Mouse (Mus musculus): ENCODE data around the gene Gm26602.
"Not testable (repeated sequence)": the region's sequence is repeated elsewhere in the genome, so short reads cannot be mapped to it uniquely, and the experiment has no call there.

Gm26602 gene

GRCm38 (mm10) chr10:79933145-79933679 lies 22.6 kb downstream of the Gm26602 start:
- no peak for DNase-seq (ENCODE audit: low read depth)

- no peak for DNase-seq (ENCODE audit: low read depth)
These were observed 23.2 kb downstream of the Gm26602 start for GRCm38 (mm10) chr10:79933861-79934260.

GRCm38 (mm10) chr10:79934272-79934721 lies 23.6 kb downstream of the Gm26602 start:
- no peak for DNase-seq (ENCODE audit: low read depth)

GRCm38 (mm10) chr10:79934794-79935569 lies 24.3 kb downstream of the Gm26602 start:
- DNase-seq (ENCODE audit: low read depth): no peak

GRCm38 (mm10) chr10:79936284-79936910 lies 25.7 kb downstream of the Gm26602 start:
- no peak for DNase-seq (ENCODE audit: low read depth)

GRCm38 (mm10) chr10:79936911-79937441 lies 26.3 kb downstream of the Gm26602 start:
- DNase-seq (ENCODE audit: low read depth): no peak

GRCm38 (mm10) chr10:79937775-79938526 lies 27.3 kb downstream of the Gm26602 start:
- no peak for DNase-seq (ENCODE audit: low read depth)

- DNase-seq (ENCODE audit: low read depth): no peak
These were observed 30.1 kb downstream of the Gm26602 start for GRCm38 (mm10) chr10:79940749-79941148.

- DNase-seq (ENCODE audit: low read depth): no peak
These were observed 32.3 kb downstream of the Gm26602 start for GRCm38 (mm10) chr10:79942988-79943387.

- no peak for DNase-seq (ENCODE audit: low read depth)
These were observed 32.8 kb downstream of the Gm26602 start for GRCm38 (mm10) chr10:79943471-79943901.

GRCm38 (mm10) chr10:79945507-79946234 lies 35.0 kb downstream of the Gm26602 start:
- DNase-seq (ENCODE audit: low read depth): no peak

GRCm38 (mm10) chr10:79946752-79947322 lies 36.2 kb downstream of the Gm26602 start:
- no peak for DNase-seq (ENCODE audit: low read depth)

- DNase-seq (ENCODE audit: low read depth): no peak
These were observed 36.8 kb downstream of the Gm26602 start for GRCm38 (mm10) chr10:79947502-79947901.

GRCm38 (mm10) chr10:79949873-79950272 lies 39.2 kb downstream of the Gm26602 start:
- no peak for DNase-seq (ENCODE audit: low read depth)

- no peak for DNase-seq (ENCODE audit: low read depth)
These were observed 40.0 kb downstream of the Gm26602 start for GRCm38 (mm10) chr10:79950661-79951060.

- DNase-seq (ENCODE audit: low read depth): no peak
These were observed 43.3 kb downstream of the Gm26602 start for GRCm38 (mm10) chr10:79953946-79954345.

- no peak for DNase-seq (ENCODE audit: low read depth)
These were observed 45.0 kb downstream of the Gm26602 start for GRCm38 (mm10) chr10:79955691-79956090.

- no peak for DNase-seq (ENCODE audit: low read depth)
These were observed 46.0 kb downstream of the Gm26602 start for GRCm38 (mm10) chr10:79956643-79957154.

GRCm38 (mm10) chr10:79958140-79958816 lies 47.6 kb downstream of the Gm26602 start:
- DNase-seq (ENCODE audit: low read depth): peak; percentile 68

- DNase-seq (ENCODE audit: low read depth): not testable (repeated sequence)
These were observed 48.8 kb downstream of the Gm26602 start for GRCm38 (mm10) chr10:79959412-79959811.

All from c-Kit-positive CD71-positive TER-119-negative erythroid progenitor cells, embryonic 14.5 days (primary cell).